Mouse (Mus musculus) heart, adult 2 months (tissue): ENCODE measurements at regions not wholly inside any gene's neighbourhood (a gene's known extent, or its start where the extent isn't known, plus 50 kb on each side); places are given as distances from the start of the nearest gene placed in this dataset.

ENCODE experiments used
- CTCF ChIP-seq: fragments of 200-600 bp; IDR thresholded peaks from 2 replicates; pipeline ENCODE4 v1.8.1; 2022; ENCODE audit warnings: antibody characterized with exemption, mild to moderate bottlenecking, moderate library complexity
- POLR2A ChIP-seq: fragments of 200-500 bp; IDR thresholded peaks from 2 replicates; pipeline ENCODE4 v1.6.1; 2011; ENCODE audit warnings: mild to moderate bottlenecking, low read depth, low read length, control low read depth; ENCODE audit not compliant: insufficient read depth

DNA sequence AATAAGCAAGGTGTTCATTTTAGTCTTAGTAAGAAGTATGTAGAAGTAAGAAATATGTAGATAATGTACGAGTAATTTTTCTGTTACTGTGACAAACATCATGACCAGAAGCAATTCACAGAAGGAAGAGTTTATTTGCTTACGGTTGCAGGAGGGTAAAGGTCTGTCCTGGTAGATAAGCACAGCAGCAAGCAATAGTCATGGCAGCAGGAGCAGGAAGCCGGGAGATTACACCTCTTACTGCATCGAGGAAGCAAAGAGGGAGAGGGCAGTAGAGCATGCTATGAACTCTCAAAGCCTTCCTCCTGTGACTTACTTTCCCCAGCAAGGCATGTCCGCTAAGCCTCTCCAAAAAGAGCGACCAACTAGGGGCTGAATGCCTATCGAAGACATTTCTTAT, 69.0 kb upstream of the Dab2 start:
- TF ChIP-seq CTCF = no peak
- no peak for TF ChIP-seq POLR2A
